Mouse (Mus musculus) C2C12 (cell line): ENCODE data around the gene Gchfr. TPM values are rescaled to one million over a fixed set of nuclear protein-coding genes. Genes with fewer than 3 reads are reported as not detected.

Experiments
- H3K27me3 ChIP-seq: one replicate; pipeline ENCODE4 v1.6.1; 2011; ENCODE audit not compliant: control insufficient read depth, insufficient read depth, insufficient read length
- H3K36me3 ChIP-seq: one replicate; pipeline ENCODE4 v1.6.1; 2011; ENCODE audit not compliant: control insufficient read depth, insufficient read depth
- H3K4me3 ChIP-seq: one replicate; pipeline ENCODE4 v1.5.1; 2011; ENCODE audit warnings: mild to moderate bottlenecking, control low read depth; ENCODE audit not compliant: poor library complexity, insufficient read depth, severe bottlenecking
- H3K79me2 ChIP-seq: one replicate; pipeline ENCODE4 v1.6.1; 2011; ENCODE audit not compliant: control insufficient read depth, insufficient read depth
- H3K79me3 ChIP-seq: one replicate; pipeline ENCODE4 v1.6.1; 2011; ENCODE audit warnings: low read depth, control low read depth
- H3ac ChIP-seq: one replicate; pipeline ENCODE3; 2011; ENCODE audit warnings: low read depth; ENCODE audit not compliant: control insufficient read depth, insufficient read length
- CEBPB ChIP-seq: IDR thresholded peaks from one replicate; pipeline ENCODE4 v1.6.1; 2011; ENCODE audit warnings: low read depth, mild to moderate bottlenecking, control low read depth, moderate library complexity
- CTCF ChIP-seq: IDR thresholded peaks from one replicate; pipeline ENCODE4 v1.5.1; 2011; ENCODE audit not compliant: control insufficient read depth, insufficient read depth, insufficient read length
- FOSL1 ChIP-seq: IDR thresholded peaks from one replicate; pipeline ENCODE4 v1.8.0; 2011; ENCODE audit warnings: mild to moderate bottlenecking, low read length; ENCODE audit not compliant: poor library complexity, insufficient read depth, severe bottlenecking
- MAX ChIP-seq: IDR thresholded peaks from one replicate; pipeline ENCODE4 v1.6.1; 2011; ENCODE audit warnings: mild to moderate bottlenecking, control low read depth
- MYOD1 ChIP-seq: IDR thresholded peaks from one replicate; pipeline ENCODE4 v1.6.1; 2011; ENCODE audit warnings: low read depth; ENCODE audit not compliant: control insufficient read depth, insufficient read length
- MYOG ChIP-seq: IDR thresholded peaks from one replicate; pipeline ENCODE4 v1.6.1; 2011; ENCODE audit not compliant: control insufficient read depth, insufficient read length; ENCODE audit errors: extremely low read depth
- USF1 ChIP-seq: IDR thresholded peaks from one replicate; pipeline ENCODE4 v1.6.1; 2011; ENCODE audit warnings: low read depth, mild to moderate bottlenecking, control low read depth, moderate library complexity
- polyA plus RNA-seq: library from polyadenylated mRNA; unstranded; fragments of >200 nt; fragmentation: generic; extraction: Trizol; gene quantifications from one replicate; pipeline ENCODE4 v1.2.1, GENCODE M21; 2012; ENCODE audit warnings: missing spikeins

Gchfr gene
- polyA plus RNA-seq, 1 experiment: 80.5 TPM

- no peak overlapping the region for H3ac ChIP-seq
- TF ChIP-seq FOSL1 (no peak), MYOG (no peak), MAX (no peak), CEBPB (no peak), USF1 (no peak), MYOD1 (no peak), CTCF (no peak)
- H3K36me3 ChIP-seq: no peaks in the 10 kb centered on the region
- H3K79me3 ChIP-seq: no peaks in the 10 kb centered on the region
- no peak overlapping the region for H3K4me3 ChIP-seq
- no peaks in the 10 kb centered on the region for H3K27me3 ChIP-seq
- no peaks in the 10 kb centered on the region for H3K79me2 ChIP-seq
Observed at GRCm38 (mm10) chr2:119194140-119194539, 26.6 kb downstream of the Gchfr start.

GRCm38 (mm10) chr2:119196316-119197108, 28.9 kb downstream of the Gchfr start:
- TF ChIP-seq USF1: no peak
- TF ChIP-seq MYOG: no peak
- no peak for TF ChIP-seq MAX
- TF ChIP-seq CTCF: no peak
- no peak for TF ChIP-seq MYOD1
- TF ChIP-seq FOSL1: no peak
- no peak for TF ChIP-seq CEBPB
- H3K36me3 ChIP-seq: no peaks in the 10 kb centered on the region
- no peaks in the 10 kb centered on the region for H3K79me2 ChIP-seq
- H3K4me3 ChIP-seq: no peak overlapping the region
- no peaks in the 10 kb centered on the region for H3K27me3 ChIP-seq
- no peak overlapping the region for H3ac ChIP-seq
- no peaks in the 10 kb centered on the region for H3K79me3 ChIP-seq

GRCm38 (mm10) chr2:119197493-119197892, 29.9 kb downstream of the Gchfr start:
- H3K79me2 ChIP-seq: no peaks in the 10 kb centered on the region
- H3K27me3 ChIP-seq: no peaks in the 10 kb centered on the region
- H3K36me3 ChIP-seq: no peaks in the 10 kb centered on the region
- TF ChIP-seq MYOG (no peak), MAX (no peak), FOSL1 (no peak), MYOD1 (no peak), CEBPB (no peak), CTCF (no peak), USF1 (no peak)
- H3ac ChIP-seq: no peak overlapping the region
- H3K79me3 ChIP-seq: no peaks in the 10 kb centered on the region
- no peak overlapping the region for H3K4me3 ChIP-seq

GRCm38 (mm10) chr2:119198049-119198448, 30.5 kb downstream of the Gchfr start:
- Histone ChIP-seq H3K36me3 (no peaks in the 10 kb centered on the region), H3ac (no peak overlapping the region), H3K79me2 (no peaks in the 10 kb centered on the region), H3K79me3 (no peaks in the 10 kb centered on the region), H3K4me3 (no peak overlapping the region), H3K27me3 (no peaks in the 10 kb centered on the region)
- no peak for TF ChIP-seq MAX
- TF ChIP-seq MYOD1: no peak
- no peak for TF ChIP-seq CEBPB
- TF ChIP-seq FOSL1: no peak
- TF ChIP-seq USF1: no peak
- no peak for TF ChIP-seq CTCF
- no peak for TF ChIP-seq MYOG

GRCm38 (mm10) chr2:119198934-119199333, 31.4 kb downstream of the Gchfr start:
- Histone ChIP-seq H3K79me3 (no peaks in the 10 kb centered on the region), H3K4me3 (no peak overlapping the region), H3K36me3 (no peaks in the 10 kb centered on the region), H3ac (no peak overlapping the region), H3K27me3 (no peaks in the 10 kb centered on the region), H3K79me2 (no peaks in the 10 kb centered on the region)
- TF ChIP-seq MAX: no peak
- no peak for TF ChIP-seq CTCF
- no peak for TF ChIP-seq CEBPB
- no peak for TF ChIP-seq FOSL1
- TF ChIP-seq MYOD1: no peak
- no peak for TF ChIP-seq MYOG
